Mouse (Mus musculus): Measurements from ENCODE around the gene Gm3095.
"Not testable (repeated sequence)": the region's sequence is repeated elsewhere in the genome, so short reads cannot be mapped to it uniquely, and the experiment has no call there.

GRCm38 (mm10) chr14:3998094-3998493 is 34.7 kb downstream of the Gm3095 start, which contains the start of gene Gm3099:
- not testable (repeated sequence) for TF ChIP-seq CTCF, EP300 (IDR thresholded peaks at IDR 0.05)
